Mouse (Mus musculus) myocyte (in vitro differentiated cells): ENCODE measurements at regions not wholly inside any gene's neighbourhood (a gene's known extent, or its start where the extent isn't known, plus 50 kb on each side); places are given as distances from the start of the nearest gene placed in this dataset.

Experiments
- E2F4 ChIP-seq: IDR thresholded peaks from one replicate; pipeline ENCODE4 v1.6.1; 2011; ENCODE audit warnings: mild to moderate bottlenecking, control low read depth, moderate library complexity; ENCODE audit not compliant: insufficient read depth
- MYOD1 ChIP-seq, 3 experiments: IDR thresholded peaks; one replicate each; pipeline ENCODE4 v1.6.1; 2011; ENCODE audit warnings: control low read depth in 2 of 3, low read depth in 2 of 3, mild to moderate bottlenecking in 2 of 3, moderate library complexity in 1 of 3; ENCODE audit not compliant: insufficient read length in 2 of 3, control insufficient read depth in 1 of 3
- POLR2A ChIP-seq: IDR thresholded peaks from one replicate; pipeline ENCODE4 v1.6.1; 2011; ENCODE audit warnings: low read depth, mild to moderate bottlenecking, control low read depth, moderate library complexity; ENCODE audit not compliant: insufficient read length
- POLR2AphosphoS2 ChIP-seq: IDR thresholded peaks from one replicate; pipeline ENCODE4 v1.6.1; 2011; ENCODE audit warnings: low read depth, control low read depth; ENCODE audit not compliant: insufficient read length
- REST ChIP-seq: IDR thresholded peaks from one replicate; pipeline ENCODE4 v1.6.1; 2011; ENCODE audit warnings: mild to moderate bottlenecking, control low read depth, moderate library complexity; ENCODE audit not compliant: insufficient read depth, insufficient read length
- TCF12 ChIP-seq: IDR thresholded peaks from one replicate; pipeline ENCODE4 v1.6.1; 2011; ENCODE audit warnings: mild to moderate bottlenecking, control low read depth; ENCODE audit not compliant: poor library complexity, insufficient read depth, severe bottlenecking
- TCF3 ChIP-seq: IDR thresholded peaks from one replicate; pipeline ENCODE4 v1.6.1; 2011; ENCODE audit warnings: low read depth, control low read depth; ENCODE audit not compliant: insufficient read length
- USF1 ChIP-seq: IDR thresholded peaks from one replicate; pipeline ENCODE4 v1.6.1; 2011; ENCODE audit warnings: low read depth, mild to moderate bottlenecking, control low read depth, moderate library complexity

DNA sequence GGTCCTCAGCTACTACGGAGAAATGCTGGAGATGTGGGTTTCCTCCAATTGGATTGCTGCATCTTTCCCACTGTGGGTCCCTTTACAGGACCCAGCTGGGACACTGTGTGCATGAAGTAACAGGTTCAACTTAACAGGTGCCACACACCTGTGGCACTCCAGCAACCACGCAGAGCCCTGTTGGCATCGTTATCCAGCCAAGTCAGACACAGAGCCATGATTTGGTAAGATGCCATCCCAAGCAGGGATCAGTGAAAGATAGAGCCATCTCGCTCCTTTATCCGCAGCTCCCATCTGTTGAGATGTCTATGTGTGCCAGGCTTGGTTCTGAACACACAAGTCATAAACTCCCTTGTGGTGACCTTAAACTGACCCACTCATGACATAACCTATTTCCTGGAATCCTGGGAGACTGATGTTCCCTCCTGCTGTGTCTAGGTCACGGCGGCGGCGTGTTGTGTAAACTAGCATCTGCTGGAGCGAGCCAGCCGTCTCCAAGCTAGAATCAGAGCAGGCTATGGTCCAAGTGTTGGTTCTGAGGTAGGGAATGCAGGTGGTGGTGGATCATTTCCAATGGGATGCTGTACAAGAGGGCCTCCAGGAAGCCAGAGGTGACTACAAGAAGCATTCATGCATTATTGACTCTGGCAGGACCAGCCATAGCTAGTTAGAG, 164.5 kb upstream of the Lnx1 start:
- TF ChIP-seq TCF12 (no peak), POLR2A (no peak), USF1 (no peak), MYOD1 (IDR thresholded peaks at IDR 0.05; ENCODE audit: control insufficient read depth in 1 of 3, insufficient read length in 2 of 3, low read depth in 2 of 3) (no peak), REST (no peak), E2F4 (no peak), POLR2AphosphoS2 (no peak), TCF3 (no peak)
